Mouse (Mus musculus) olfactory bulb, adult 2 months (tissue): ENCODE measurements around the gene Rrn3. TPM values are rescaled to one million over a fixed set of nuclear protein-coding genes. Genes with fewer than 3 reads are reported as not detected.
"Not testable (repeated sequence)": the region's sequence is repeated elsewhere in the genome, so short reads cannot be mapped to it uniquely, and the experiment has no call there.

Experiments
- H3K27ac ChIP-seq: fragments of 200-500 bp; 2 replicates; pipeline ENCODE4 v1.5.1; 2012; ENCODE audit warnings: low read depth, low read length; ENCODE audit not compliant: insufficient read depth
- H3K4me1 ChIP-seq: fragments of 200-500 bp; 2 replicates; pipeline ENCODE4 v1.6.1; 2012; ENCODE audit warnings: low read length; ENCODE audit not compliant: control insufficient read depth, insufficient read depth
- H3K4me3 ChIP-seq: fragments of 200-500 bp; 2 replicates; pipeline ENCODE4 v1.5.1; 2012; ENCODE audit warnings: mild to moderate bottlenecking, low read depth, low read length, moderate library complexity; ENCODE audit not compliant: insufficient read depth
- CTCF ChIP-seq: fragments of 200-500 bp; IDR thresholded peaks from 2 replicates; pipeline ENCODE4 v1.5.1; 2012; ENCODE audit warnings: low read depth, mild to moderate bottlenecking, low read length, moderate library complexity; ENCODE audit not compliant: insufficient read depth
- POLR2A ChIP-seq: fragments of 200-500 bp; IDR thresholded peaks from 2 replicates; pipeline ENCODE4 v1.6.1; 2012; ENCODE audit warnings: mild to moderate bottlenecking, low read depth, low read length, moderate library complexity; ENCODE audit not compliant: insufficient read depth
- WGBS: fragments of 180-500 bp; shearing (Covaris S2); methylation state at CpG from one replicate; pipeline ENCODE4 v1.1.7; 2018; 5-methylcytosine and 5-hydroxymethylcytosine counted together
- polyA plus RNA-seq: library from polyadenylated mRNA; stranded (reverse); fragments of >200 nt; gene quantifications from 2 replicates; pipeline ENCODE4 v1.2.4, GENCODE M21; 2012; ENCODE audit warnings: low replicate concordance; ENCODE audit not compliant: missing spikeins, insufficient read depth, insufficient read length

Gene Rrn3
- polyA plus RNA-seq, 1 experiment, result not detected

GRCm38 (mm10) chr16:13781216-13781615, 708 bp downstream of the Rrn3 start:
- Histone ChIP-seq H3K27ac (no peak overlapping the region), H3K4me3 (peak overlapping the region; percentile 43; the same call in 1 of the 2 replicates), H3K4me1 (peaks cover 9% of the 10 kb centered on the region)
- WGBS, result 32% methylated on average over 8 of the region's 8 CpGs
- TF ChIP-seq POLR2A (no peak), CTCF (no peak)

DNA sequence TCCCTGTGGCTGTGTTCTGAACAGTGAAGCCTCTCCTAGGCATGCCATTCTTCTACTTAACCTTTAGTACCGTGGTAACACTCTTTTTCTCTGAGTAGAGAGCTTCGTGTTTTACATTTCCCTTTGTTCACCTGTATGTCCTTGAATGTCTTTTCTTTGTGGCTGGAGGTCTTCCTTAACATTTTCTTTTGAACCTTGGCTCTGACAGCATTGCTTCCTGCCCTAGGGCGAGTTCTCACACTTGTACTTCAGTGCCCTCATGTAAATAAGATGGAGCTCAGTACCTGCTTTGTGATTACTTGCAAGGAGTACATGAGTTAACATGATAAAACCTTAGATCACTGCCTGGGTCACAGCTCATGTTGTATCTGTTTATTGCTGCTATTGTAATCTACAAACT, 5.4 kb downstream of the Rrn3 start:
- peaks cover 2% of the 10 kb centered on the region; the same call in 1 of the 2 replicates for H3K4me1 ChIP-seq
- no peak for TF ChIP-seq CTCF
- TF ChIP-seq POLR2A, result no peak
- WGBS, result 90% methylated on average over 3 of the region's 3 CpGs
- no peak overlapping the region for H3K27ac ChIP-seq
- H3K4me3 ChIP-seq, result no peak overlapping the region

DNA sequence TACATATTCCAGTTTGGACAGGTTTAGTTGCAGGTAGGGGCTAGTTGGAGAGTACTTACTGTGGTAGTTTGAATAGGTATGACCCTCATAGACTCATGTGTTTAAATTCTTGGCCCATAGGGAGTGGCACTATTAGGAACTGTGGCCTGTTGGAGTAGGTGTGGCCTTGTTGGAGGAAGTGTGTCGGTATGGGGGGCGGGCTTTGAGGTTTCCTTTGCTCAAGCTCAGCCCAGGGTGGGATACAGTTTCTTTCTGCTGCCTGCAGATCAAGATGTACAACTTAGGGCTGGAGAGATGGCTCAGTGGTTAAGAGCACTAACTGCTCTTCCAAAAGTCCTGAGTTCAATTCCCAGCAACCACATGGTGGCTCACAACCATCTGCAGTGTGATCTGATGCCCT, 12.9 kb downstream of the Rrn3 start:
- WGBS, result 100% methylated on average over 2 of the region's 2 CpGs
- not testable (repeated sequence) for H3K4me3 ChIP-seq

GRCm38 (mm10) chr16:13796746-13797175, 16.3 kb downstream of the Rrn3 start:
- WGBS, result 92% methylated on average over 5 of the region's 5 CpGs
- H3K4me3 ChIP-seq, result no peak overlapping the region
- no peak for TF ChIP-seq CTCF
- no peak for TF ChIP-seq POLR2A
- H3K4me1 ChIP-seq, result no peaks in the 10 kb centered on the region
- H3K27ac ChIP-seq, result no peak overlapping the region

More for the DNA sequence above, 12.9 kb downstream of the Rrn3 start:
- not testable (repeated sequence) for H3K27ac ChIP-seq, H3K4me1 ChIP-seq

- TF ChIP-seq CTCF (no peak), POLR2A (no peak)
- Histone ChIP-seq H3K27ac (no peak overlapping the region), H3K4me1 (peaks cover 3% of the 10 kb centered on the region), H3K4me3 (no peak overlapping the region)
- whole genome bisulfite sequencing, result 94% methylated on average over 4 of the region's 4 CpGs
These were observed 20.7 kb downstream of the Rrn3 start for GRCm38 (mm10) chr16:13801231-13801630.

- TF ChIP-seq CTCF (no peak), POLR2A (no peak)
- Histone ChIP-seq H3K4me1 (peaks cover 3% of the 10 kb centered on the region), H3K4me3 (no peak overlapping the region), H3K27ac (0 out of 2 replicates have a peak overlapping the region, but pooled peaks have one; percentile 16)
- WGBS, result 29% methylated on average over 5 of the region's 5 CpGs
These were observed 24.2 kb downstream of the Rrn3 start for GRCm38 (mm10) chr16:13804666-13805065.

DNA sequence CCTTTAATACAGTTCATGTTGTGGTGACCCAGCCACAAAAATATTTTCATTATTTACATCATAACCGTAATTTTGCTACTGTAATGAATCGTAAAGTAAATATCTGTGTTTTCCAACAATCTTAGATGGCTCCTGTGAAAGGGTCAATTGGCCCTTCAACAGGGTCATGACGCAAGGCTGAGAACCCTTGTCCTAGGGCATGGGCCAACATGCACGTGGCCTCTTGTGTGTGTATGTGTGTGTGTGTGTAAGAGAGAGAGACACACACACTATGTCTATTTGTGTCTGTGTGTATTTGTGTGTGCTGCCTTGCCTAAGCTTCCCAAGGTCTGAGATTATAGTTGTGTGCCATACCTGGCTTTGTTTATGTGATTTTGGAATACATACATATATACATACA, 27.1 kb downstream of the Rrn3 start:
- no peak overlapping the region for H3K27ac ChIP-seq
- H3K4me1 ChIP-seq, result peaks cover 3% of the 10 kb centered on the region
- TF ChIP-seq POLR2A (no peak), CTCF (no peak)
- WGBS, result 96% methylated on average over 4 of the region's 4 CpGs
- no peak overlapping the region for H3K4me3 ChIP-seq

GRCm38 (mm10) chr16:13808410-13808809, 27.9 kb downstream of the Rrn3 start:
- TF ChIP-seq CTCF (no peak), POLR2A (no peak)
- Histone ChIP-seq H3K27ac (no peak overlapping the region), H3K4me3 (no peak overlapping the region), H3K4me1 (peaks cover 3% of the 10 kb centered on the region)
- 90% methylated on average over 7 of the region's 7 CpGs for WGBS

- TF ChIP-seq POLR2A (no peak), CTCF (no peak)
- Histone ChIP-seq H3K27ac (no peak overlapping the region), H3K4me1 (no peaks in the 10 kb centered on the region), H3K4me3 (no peak overlapping the region)
- 89% methylated on average over 6 of the region's 6 CpGs for WGBS
These were observed 31.6 kb downstream of the Rrn3 start for GRCm38 (mm10) chr16:13812152-13812551.

DNA sequence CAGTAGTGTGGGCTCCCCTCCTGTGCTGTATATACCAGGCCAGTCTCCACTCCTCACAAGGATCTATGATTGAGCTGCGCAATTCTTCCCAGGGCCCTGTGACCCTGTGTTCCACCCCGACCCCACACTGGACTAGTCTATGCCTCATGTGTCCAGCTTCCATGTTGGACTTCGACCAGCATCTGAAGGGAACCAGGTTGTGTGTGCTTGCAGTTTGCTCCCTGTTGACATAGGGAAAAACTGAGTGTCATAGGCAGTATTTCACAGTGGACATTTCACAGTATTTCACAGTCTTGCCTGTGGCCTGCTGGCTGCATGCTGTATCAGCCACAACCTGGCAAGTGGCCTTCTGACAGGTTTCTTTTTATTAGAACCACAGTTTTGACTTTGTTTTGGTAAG, 32.7 kb downstream of the Rrn3 start:
- WGBS, result 96% methylated on average over 3 of the region's 3 CpGs
- Histone ChIP-seq H3K4me3 (no peak overlapping the region), H3K27ac (no peak overlapping the region), H3K4me1 (no peaks in the 10 kb centered on the region)
- TF ChIP-seq CTCF (no peak), POLR2A (no peak)
